Mouse (Mus musculus) heart, postnatal 25 days (tissue): ENCODE results near the gene Hspa2. TPM values are rescaled to one million over a fixed set of nuclear protein-coding genes. Genes with fewer than 3 reads are reported as not detected.

Experiments used
- DNase-seq: peaks from one replicate; pipeline ENCODE4 v3.0.0; 2022; ENCODE audit warnings: low spot score
- intact Hi-C: fragments of 180-260 bp; cut with DNase I; formaldehyde crosslinking; loops from one replicate; pipeline ENCODE4 v1.15.1; 2025
- total RNA-seq, 2 experiments: library from RNA; stranded (reverse); gene quantifications; 2 replicates each; pipeline ENCODE4 v1.2.3; 2021

The Hspa2 gene
- total RNA-seq, 2 experiments from 2014 or later = 6.0 to 7.0 TPM

- intact Hi-C loops = no loop called here
- DNase-seq = no peak
Measured at GRCm38 (mm10) chr12:76376649-76377048, 27.3 kb upstream of the Hspa2 start.

- DNase-seq = no peak
Measured at GRCm38 (mm10) chr12:76377059-76377458, 26.9 kb upstream of the Hspa2 start.

GRCm38 (mm10) chr12:76377726-76378125, 26.2 kb upstream of the Hspa2 start:
- intact Hi-C loops = no loop called here
- DNase-seq = no peak

More at GRCm38 (mm10) chr12:76377059-76377458, 26.9 kb upstream of the Hspa2 start:
- intact Hi-C loops = no loop called here

- no peak for DNase-seq
- intact Hi-C loops = no loop called here
Measured at GRCm38 (mm10) chr12:76378556-76378955, 25.4 kb upstream of the Hspa2 start.

- intact Hi-C loops = no loop called here
- DNase-seq = no peak
Measured at GRCm38 (mm10) chr12:76380151-76380550, 23.8 kb upstream of the Hspa2 start.

GRCm38 (mm10) chr12:76385342-76385741, 18.6 kb upstream of the Hspa2 start:
- intact Hi-C loops = no loop called here
- no peak for DNase-seq

- intact Hi-C loops = no loop called here
- DNase-seq = no peak
Measured at GRCm38 (mm10) chr12:76388794-76389193, 15.2 kb upstream of the Hspa2 start.

- no peak for DNase-seq
- intact Hi-C loops = no loop called here
Measured at GRCm38 (mm10) chr12:76391595-76392271, 12.2 kb upstream of the Hspa2 start.

GRCm38 (mm10) chr12:76392979-76393378, 11.0 kb upstream of the Hspa2 start:
- no peak for DNase-seq
- intact Hi-C loops = no loop called here

GRCm38 (mm10) chr12:76397281-76397680, 6.7 kb upstream of the Hspa2 start:
- no peak for DNase-seq
- intact Hi-C loops = no loop called here

- no peak for DNase-seq
- intact Hi-C loops = loop anchor here (2.0 to 10.0 kb wide), 2 partner anchors 31 to 193 kb away; partner anchors contain the start of gene Zbtb1
Measured at GRCm38 (mm10) chr12:76401674-76402073, 2.3 kb upstream of the Hspa2 start.

- intact Hi-C loops = loop anchor here (2.0 to 10.0 kb wide), 2 partner anchors 32 to 192 kb away; partner anchors contain the start of gene Zbtb1
- no peak for DNase-seq
Measured at GRCm38 (mm10) chr12:76402991-76403885, 738 bp upstream of the Hspa2 start.

GRCm38 (mm10) chr12:76404836-76405182, 833 bp downstream of the Hspa2 start:
- DNase-seq = no peak
- intact Hi-C loops = loop anchor here (5.0 to 10.0 kb wide), 2 partner anchors 67 to 190 kb away; no protein-coding TSS in a partner anchor

GRCm38 (mm10) chr12:76405183-76405970, 1.4 kb downstream of the Hspa2 start:
- DNase-seq = no peak
- intact Hi-C loops = loop anchor here (5.0 to 10.0 kb wide), 2 partner anchors 67 to 189 kb away; no protein-coding TSS in a partner anchor

- intact Hi-C loops = loop anchor here (5.0 to 10.0 kb wide), 2 partner anchors 66 to 189 kb away; no protein-coding TSS in a partner anchor
- DNase-seq = no peak
Measured at GRCm38 (mm10) chr12:76405971-76406370, 2.0 kb downstream of the Hspa2 start.

- intact Hi-C loops = loop anchor here (5.0 to 10.0 kb wide), 2 partner anchors 65 to 188 kb away; no protein-coding TSS in a partner anchor
- no peak for DNase-seq
Measured at GRCm38 (mm10) chr12:76407184-76407583, 3.2 kb downstream of the Hspa2 start.

GRCm38 (mm10) chr12:76409166-76409565, 5.2 kb downstream of the Hspa2 start:
- intact Hi-C loops = loop anchor here (5.0 to 10.0 kb wide), 2 partner anchors 63 to 186 kb away; no protein-coding TSS in a partner anchor
- DNase-seq = no peak

- no peak for DNase-seq
Measured at GRCm38 (mm10) chr12:76415383-76416010, 11.5 kb downstream of the Hspa2 start.

GRCm38 (mm10) chr12:76417433-76417854, 13.5 kb downstream of the Hspa2 start, which contains the start of gene Ppp1r36:
Gene Ppp1r36, plus strand, starts transcription at chr12:76417538.
- no peak for DNase-seq
- intact Hi-C loops = no loop called here

More at GRCm38 (mm10) chr12:76415383-76416010, 11.5 kb downstream of the Hspa2 start:
- intact Hi-C loops = no loop called here
